Mouse (Mus musculus) left cerebral cortex, postnatal 25 days (tissue): ENCODE results near the gene 4930519G04Rik. TPM values are rescaled to one million over a fixed set of nuclear protein-coding genes. Genes with fewer than 3 reads are reported as not detected.
"Not testable (repeated sequence)": the region's sequence is repeated elsewhere in the genome, so short reads cannot be mapped to it uniquely, and the experiment has no call there.

Experiments used
- DNase-seq, 2 experiments: peaks; one replicate each; pipeline ENCODE4 v3.0.0; 2022; ENCODE audit warnings: low spot score in 2 of 2, mixed read lengths in 1 of 2
- intact Hi-C: fragments of 180-260 bp; cut with DNase I; formaldehyde crosslinking; loops from one replicate; pipeline ENCODE4 v1.15.1; 2025
- total RNA-seq, 2 experiments: library from RNA; stranded (reverse); gene quantifications; 2 replicates each; pipeline ENCODE4 v1.2.3; 2021

The 4930519G04Rik gene
- total RNA-seq, 2 experiments from 2014 or later = not detected

GRCm38 (mm10) chr5:114836886-114837285, 16.6 kb upstream of the 4930519G04Rik start:
- intact Hi-C loops = no loop called here
- DNase-seq = no peak

GRCm38 (mm10) chr5:114840481-114840880, 13.0 kb upstream of the 4930519G04Rik start:
- intact Hi-C loops = loop anchor here (10.0 kb wide), 1 partner anchor 1496 kb away; no protein-coding TSS in a partner anchor

GRCm38 (mm10) chr5:114842155-114842554, 11.3 kb upstream of the 4930519G04Rik start:
- not testable (repeated sequence) for DNase-seq
- intact Hi-C loops = loop anchor here (10.0 kb wide), 1 partner anchor 1497 kb away; no protein-coding TSS in a partner anchor

More at GRCm38 (mm10) chr5:114840481-114840880, 13.0 kb upstream of the 4930519G04Rik start:
- not testable (repeated sequence) for DNase-seq

GRCm38 (mm10) chr5:114842674-114843073, 10.8 kb upstream of the 4930519G04Rik start:
- no peak for DNase-seq
- intact Hi-C loops = loop anchor here (10.0 kb wide), 1 partner anchor 1498 kb away; no protein-coding TSS in a partner anchor

GRCm38 (mm10) chr5:114844371-114844770, 9.1 kb upstream of the 4930519G04Rik start:
- DNase-seq = not testable (repeated sequence)
- intact Hi-C loops = loop anchor here (10.0 kb wide), 1 partner anchor 1500 kb away; no protein-coding TSS in a partner anchor

- intact Hi-C loops = no loop called here
- no peak for DNase-seq
Observed at GRCm38 (mm10) chr5:114851565-114852236, 1.8 kb upstream of the 4930519G04Rik start.

- intact Hi-C loops = no loop called here
- no peak for DNase-seq
Observed at GRCm38 (mm10) chr5:114858582-114858981, 5.1 kb downstream of the 4930519G04Rik start, which contains the start of gene Gm9936. Gene Gm9936 (minus strand): TSS chr5:114858682.

GRCm38 (mm10) chr5:114859253-114859652, 5.8 kb downstream of the 4930519G04Rik start:
- intact Hi-C loops = no loop called here
- DNase-seq = peak; percentile 72 to 80

GRCm38 (mm10) chr5:114861730-114862129, 8.3 kb downstream of the 4930519G04Rik start:
- no peak for DNase-seq
- intact Hi-C loops = no loop called here

- DNase-seq = no peak
- intact Hi-C loops = no loop called here
Observed at GRCm38 (mm10) chr5:114864813-114865212, 11.3 kb downstream of the 4930519G04Rik start.

- intact Hi-C loops = no loop called here
Observed at GRCm38 (mm10) chr5:114865279-114865678, 11.8 kb downstream of the 4930519G04Rik start.

GRCm38 (mm10) chr5:114875858-114876257, 22.4 kb downstream of the 4930519G04Rik start:
- no peak for DNase-seq
- intact Hi-C loops = no loop called here

More at GRCm38 (mm10) chr5:114865279-114865678, 11.8 kb downstream of the 4930519G04Rik start:
- no peak for DNase-seq

- intact Hi-C loops = no loop called here
- DNase-seq = no peak
Observed at GRCm38 (mm10) chr5:114876331-114876730, 22.9 kb downstream of the 4930519G04Rik start.

- no peak for DNase-seq
- intact Hi-C loops = no loop called here
Observed at GRCm38 (mm10) chr5:114877487-114877886, 24.0 kb downstream of the 4930519G04Rik start.

- DNase-seq = no peak
- intact Hi-C loops = no loop called here
Observed at GRCm38 (mm10) chr5:114879399-114879798, 25.9 kb downstream of the 4930519G04Rik start.

GRCm38 (mm10) chr5:114882319-114882718, 28.9 kb downstream of the 4930519G04Rik start:
- DNase-seq, intact Hi-C loops: not testable (repeated sequence)

- intact Hi-C loops = no loop called here
- DNase-seq = no peak
Observed at GRCm38 (mm10) chr5:114883022-114883421, 29.6 kb downstream of the 4930519G04Rik start.

GRCm38 (mm10) chr5:114886801-114887200, 33.3 kb downstream of the 4930519G04Rik start:
- intact Hi-C loops = no loop called here
- DNase-seq = no peak

GRCm38 (mm10) chr5:114888995-114889394, 35.5 kb downstream of the 4930519G04Rik start:
- intact Hi-C loops = no loop called here
- DNase-seq = no peak

GRCm38 (mm10) chr5:114895542-114895941, 42.1 kb downstream of the 4930519G04Rik start:
- intact Hi-C loops = no loop called here
- no peak for DNase-seq
